Mouse (Mus musculus): ENCODE results near the gene Theg.

GRCm38 (mm10) chr10:79594111-79594510 is 7.0 kb upstream of the Theg start:
- TF ChIP-seq CTCF (IDR thresholded peaks at IDR 0.05) (no peak), EP300 (IDR thresholded peaks at IDR 0.05) (no peak)

All from lung, postnatal 0 days (tissue).